Mouse (Mus musculus) ES-E14 (cell line): ENCODE measurements around the gene Tmem231.

Source experiments
- CHD2 ChIP-seq: IDR thresholded peaks from 2 replicates; pipeline ENCODE4 v1.6.1; 2014; ENCODE audit warnings: mild to moderate bottlenecking, low read depth, low read length, inconsistent platforms
- HCFC1 ChIP-seq: IDR thresholded peaks from 2 replicates; pipeline ENCODE4 v1.6.1; 2012; ENCODE audit warnings: low read length, inconsistent platforms, borderline replicate concordance; ENCODE audit not compliant: insufficient read depth
- MAFK ChIP-seq: IDR thresholded peaks from 2 replicates; pipeline ENCODE4 v1.6.1; 2014; ENCODE audit warnings: mild to moderate bottlenecking, low read depth, low read length, inconsistent platforms; ENCODE audit not compliant: insufficient read depth
- ZC3H11A ChIP-seq: IDR thresholded peaks from 2 replicates; pipeline ENCODE4 v1.6.1; 2012; ENCODE audit warnings: low read depth, mild to moderate bottlenecking, inconsistent platforms, low read length, borderline replicate concordance
- ZNF384 ChIP-seq: IDR thresholded peaks from 2 replicates; pipeline ENCODE4 v1.6.1; 2012; ENCODE audit warnings: low read depth, low read length, inconsistent platforms

- TF ChIP-seq CHD2 (no peak), ZNF384 (no peak), ZC3H11A (no peak), HCFC1 (no peak), MAFK (no peak)
Observed at GRCm38 (mm10) chr8:111982116-111982515, 48.4 kb upstream of the Tmem231 start.
